Mouse (Mus musculus) hindbrain, postnatal 0 days (tissue): ENCODE results near the gene Src. TPM values are rescaled to one million over a fixed set of nuclear protein-coding genes. Genes with fewer than 3 reads are reported as not detected.

ENCODE experiments used
- ATAC-seq: fragments of 200-750 bp; cut with Nextera tagmentation; 2 replicates; pipeline ENCODE4 v1.8.0; 2017; ENCODE audit warnings: mild to moderate bottlenecking, moderate TSS enrichment, moderate library complexity
- DNase-seq: peaks from one replicate; pipeline ENCODE4 v3.0.0-alpha.2; 2015; ENCODE audit warnings: low spot score
- H3K27ac ChIP-seq: fragments of 300-500 bp; sonication (generic); 2 replicates; pipeline ENCODE4 v1.5.1; 2014; ENCODE audit warnings: mild to moderate bottlenecking
- H3K27me3 ChIP-seq: fragments of 300-500 bp; sonication (generic); 2 replicates; pipeline ENCODE4 v1.6.1; 2014; ENCODE audit warnings: low read length, mixed read lengths; ENCODE audit not compliant: insufficient read depth
- H3K36me3 ChIP-seq: fragments of 300-500 bp; sonication (generic); 2 replicates; pipeline ENCODE4 v1.6.1; 2014; ENCODE audit warnings: low read length, mixed read lengths; ENCODE audit not compliant: insufficient read depth
- H3K4me1 ChIP-seq: fragments of 300-500 bp; sonication (generic); 2 replicates; pipeline ENCODE4 v1.6.1; 2014; ENCODE audit warnings: antibody characterized with exemption, low read length, mixed read lengths; ENCODE audit not compliant: insufficient read depth
- H3K4me2 ChIP-seq: fragments of 300-500 bp; sonication (generic); 2 replicates; pipeline ENCODE4 v1.6.1; 2014; ENCODE audit warnings: low read depth, mild to moderate bottlenecking, low read length, moderate library complexity, mixed read lengths
- H3K4me3 ChIP-seq: fragments of 300-500 bp; sonication (generic); 2 replicates; pipeline ENCODE4 v1.5.1; 2014; ENCODE audit warnings: low read length
- H3K9ac ChIP-seq: fragments of 300-500 bp; sonication (generic); replicated peaks from 2 replicates; pipeline ENCODE4 v1.6.1; 2014; ENCODE audit warnings: mild to moderate bottlenecking, low read length, moderate library complexity, mixed read lengths
- H3K9me3 ChIP-seq: fragments of 300-500 bp; sonication (generic); 2 replicates; pipeline ENCODE4 v1.6.1; 2016; ENCODE audit warnings: low read length, mixed read lengths
- CTCF ChIP-seq: IDR thresholded peaks from 2 replicates; pipeline ENCODE4 v1.5.1; 2016; ENCODE audit warnings: antibody characterized with exemption, control low read depth, low read depth
- WGBS: fragments of 180-500 bp; shearing (Covaris S2); extraction: QIAGEN DNeasy Blood & Tissue Kit; methylation state at CpG from one replicate; pipeline ENCODE4 v1.1.7; 2014; 5-methylcytosine and 5-hydroxymethylcytosine counted together
- polyA plus RNA-seq: library from polyadenylated mRNA; unstranded; fragments of >200 nt; fragmentation: Nextera tagmentation; extraction: Ambion mirVana; gene quantifications from 2 replicates; pipeline ENCODE4 v1.2.1, GENCODE M21; 2015
- total RNA-seq: library from RNA; depleted of rRNA; stranded (reverse); fragments of >200 nt; gene quantifications from 2 replicates; pipeline ENCODE4 v1.2.3, GENCODE M21; 2014

Gene Src
- total and polyA plus RNA-seq, 2 experiments from 2014 or later, result 25.4 to 133 TPM

GRCm38 (mm10) chr2:157426171-157426570, 7.9 kb downstream of the Src start:
- peak; percentile 27 for DNase-seq
- no peak for ATAC-seq
- 0 out of 2 replicates have a peak overlapping the region, but pooled peaks have one; percentile 23 for H3K4me2 ChIP-seq
- H3K9me3 ChIP-seq, result no peaks in the 10 kb centered on the region
- H3K27ac ChIP-seq, result peak overlapping the region; percentile 51; the same call in 1 of the 2 replicates
- no peaks in the 10 kb centered on the region for H3K27me3 ChIP-seq
- peaks cover 38% of the 10 kb centered on the region for H3K4me1 ChIP-seq
- H3K4me3 ChIP-seq, result no peak overlapping the region
- no peak for TF ChIP-seq CTCF
- 66% methylated on average over 6 of the region's 6 CpGs for WGBS
- no peak overlapping the region for H3K9ac ChIP-seq
- no peaks in the 10 kb centered on the region; the same call in 1 of the 2 replicates for H3K36me3 ChIP-seq

DNA sequence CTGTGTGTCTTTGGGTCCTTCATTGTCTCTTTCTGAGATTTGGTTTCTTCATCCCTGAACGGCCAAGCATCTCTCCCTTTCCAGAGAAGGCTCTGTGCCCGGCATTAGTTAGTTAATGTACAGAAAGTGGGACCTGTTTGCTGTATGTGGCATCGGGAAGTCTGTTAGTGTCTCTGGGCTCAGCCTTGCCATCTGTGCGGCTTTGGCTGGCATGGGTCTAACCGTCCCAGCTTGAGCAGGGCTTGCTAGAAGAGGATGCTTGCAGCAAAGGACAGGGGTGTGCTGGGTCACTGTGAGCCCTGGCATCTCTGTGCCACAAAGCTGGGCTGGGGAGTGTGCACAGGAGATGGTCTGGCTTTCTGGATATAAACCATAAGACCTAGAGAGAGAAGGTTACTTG, 8.9 kb downstream of the Src start:
- Histone ChIP-seq H3K9me3 (no peaks in the 10 kb centered on the region), H3K27ac (peak overlapping the region; percentile 51), H3K4me1 (peaks cover 45% of the 10 kb centered on the region), H3K36me3 (no peaks in the 10 kb centered on the region; the same call in 1 of the 2 replicates), H3K4me2 (0 out of 2 replicates have a peak overlapping the region, but pooled peaks have one; percentile 23), H3K4me3 (no peak overlapping the region), H3K27me3 (no peaks in the 10 kb centered on the region), H3K9ac (0 out of 2 replicates have a peak overlapping the region, but pooled peaks have one; percentile 13)
- ATAC-seq (no peak), DNase-seq (no peak)
- WGBS, result 58% methylated on average over 5 of the region's 5 CpGs
- TF ChIP-seq CTCF, result no peak

DNA sequence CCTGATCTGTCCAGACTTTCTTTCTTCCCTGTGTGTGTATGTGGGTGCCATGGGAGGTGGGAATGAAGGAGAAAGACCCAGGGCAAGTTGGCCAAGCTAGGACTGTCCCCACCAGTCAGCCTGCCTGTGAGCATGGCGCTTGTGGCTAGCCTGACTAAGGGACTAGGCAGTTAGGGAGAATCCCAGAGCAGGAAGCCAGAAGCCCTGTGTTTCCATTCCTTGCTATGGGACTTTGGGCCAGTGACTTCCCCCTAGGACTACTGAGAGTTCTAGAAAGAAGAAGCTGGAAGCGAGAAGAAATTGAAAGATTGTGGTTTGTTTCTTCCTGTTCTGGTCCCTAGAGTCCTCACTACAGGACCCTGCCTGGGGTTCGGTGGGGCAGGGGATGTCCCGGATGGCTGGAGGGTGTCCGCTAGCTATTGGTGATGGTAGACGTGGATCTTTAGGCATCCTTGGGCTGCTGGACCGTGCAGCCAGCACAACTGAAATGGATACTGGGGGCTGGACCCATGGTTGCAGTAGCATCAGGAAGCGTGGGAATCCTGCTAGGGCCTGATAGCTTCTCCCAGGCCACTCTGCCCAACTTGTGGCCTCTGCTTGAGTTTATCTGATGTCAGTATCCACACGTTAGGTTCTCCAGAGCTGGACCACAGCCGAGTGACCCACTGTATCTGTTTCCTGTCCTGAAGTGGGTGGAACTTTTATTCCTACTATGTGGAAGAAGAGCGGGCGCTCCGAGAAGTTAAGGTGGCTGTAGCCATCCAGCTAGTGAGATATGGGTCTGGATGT, 10.3 kb downstream of the Src start:
- no peak overlapping the region for H3K4me2 ChIP-seq
- no peak overlapping the region for H3K27ac ChIP-seq
- no peak overlapping the region for H3K4me3 ChIP-seq
- DNase-seq (no peak), ATAC-seq (no peak)
- no peak for TF ChIP-seq CTCF
- H3K36me3 ChIP-seq, result no peaks in the 10 kb centered on the region; the same call in 1 of the 2 replicates
- no peaks in the 10 kb centered on the region for H3K27me3 ChIP-seq
- peaks cover 47% of the 10 kb centered on the region for H3K4me1 ChIP-seq
- WGBS, result 89% methylated on average over 13 of the region's 13 CpGs
- H3K9me3 ChIP-seq, result no peaks in the 10 kb centered on the region
- no peak overlapping the region for H3K9ac ChIP-seq

DNA sequence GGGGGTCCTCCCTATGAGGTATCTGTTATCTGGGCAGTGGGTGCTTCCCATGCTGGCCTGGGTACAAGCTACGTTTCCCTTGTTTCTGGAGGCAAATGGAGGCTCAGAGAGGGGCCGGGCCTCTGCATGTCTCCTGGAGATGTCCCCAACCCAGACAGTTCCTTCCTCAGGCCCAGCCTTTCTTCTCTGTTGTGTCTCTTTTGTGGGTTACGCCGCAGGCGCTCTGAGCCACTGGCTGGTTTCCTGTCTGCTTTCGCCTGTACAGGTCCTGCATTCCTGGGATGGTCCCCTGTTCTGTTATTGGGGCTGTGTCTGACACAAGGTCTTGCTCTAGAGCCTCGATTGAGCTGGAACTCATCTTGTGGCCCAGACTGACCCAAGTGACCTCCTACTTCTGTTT, 11.5 kb downstream of the Src start:
- no peak for ATAC-seq
- 78% methylated on average over 7 of the region's 7 CpGs for WGBS

DNA sequence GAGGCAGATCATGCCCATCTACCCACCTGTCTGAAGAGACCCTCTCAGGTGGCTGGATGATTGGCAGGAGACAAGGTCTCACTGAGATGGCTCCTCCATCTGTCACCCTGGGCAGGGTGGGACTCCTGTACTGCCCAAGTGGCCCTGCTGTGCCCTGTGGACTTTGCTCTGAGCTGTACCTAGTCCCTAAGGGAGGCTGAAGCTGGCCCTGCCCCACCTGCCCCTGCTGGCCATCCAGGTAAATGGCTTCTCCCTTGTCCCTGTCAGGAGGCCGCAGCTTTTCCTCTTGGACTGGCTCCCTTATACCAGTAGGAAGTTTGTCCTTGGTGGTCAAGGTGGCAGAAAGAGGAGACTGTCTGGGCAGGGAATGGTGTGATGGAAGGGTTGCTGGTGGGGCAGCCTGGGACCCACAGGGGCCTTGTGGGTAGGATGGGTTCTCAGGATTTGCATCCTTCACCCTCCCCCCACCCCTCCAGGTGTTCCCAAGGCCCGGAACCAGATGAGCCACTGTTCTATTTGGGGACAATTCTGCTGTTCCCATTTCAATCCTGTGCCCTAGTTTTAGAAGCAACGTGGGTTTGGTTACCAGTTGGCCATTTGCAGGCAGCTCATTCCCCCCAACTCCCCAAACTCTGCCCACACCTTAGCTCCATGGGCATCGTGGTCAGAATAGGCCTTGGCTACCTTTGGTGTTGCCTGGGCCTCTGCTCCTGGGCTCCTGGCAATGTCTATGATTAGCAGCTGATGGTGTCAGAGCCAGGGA, 12.6 kb downstream of the Src start:
- Histone ChIP-seq H3K27me3 (no peaks in the 10 kb centered on the region), H3K9ac (no peak overlapping the region), H3K9me3 (no peaks in the 10 kb centered on the region), H3K4me2 (no peak overlapping the region), H3K36me3 (no peaks in the 10 kb centered on the region; the same call in 1 of the 2 replicates), H3K4me1 (peaks cover 47% of the 10 kb centered on the region), H3K27ac (peak overlapping the region; percentile 79), H3K4me3 (no peak overlapping the region)
- 0 out of 2 replicates have a peak, but pooled peaks have one; percentile 17 for TF ChIP-seq CTCF
- DNase-seq (no peak), ATAC-seq (no peak)
- whole genome bisulfite sequencing, result 69% methylated on average over 4 of the region's 4 CpGs

More for the DNA sequence above, 11.5 kb downstream of the Src start:
- H3K27ac ChIP-seq, result peak overlapping the region; percentile 45; the same call in 1 of the 2 replicates
- H3K9me3 ChIP-seq, result no peaks in the 10 kb centered on the region
- H3K9ac ChIP-seq, result no peak overlapping the region
- H3K4me2 ChIP-seq, result no peak overlapping the region
- no peak for DNase-seq
- H3K4me1 ChIP-seq, result peaks cover 58% of the 10 kb centered on the region
- TF ChIP-seq CTCF, result no peak
- no peaks in the 10 kb centered on the region; the same call in 1 of the 2 replicates for H3K36me3 ChIP-seq
- H3K4me3 ChIP-seq, result no peak overlapping the region
- no peaks in the 10 kb centered on the region for H3K27me3 ChIP-seq

GRCm38 (mm10) chr2:157431912-157432311, 13.7 kb downstream of the Src start:
- Histone ChIP-seq H3K27ac (peak overlapping the region; percentile 79), H3K4me1 (peaks cover 37% of the 10 kb centered on the region), H3K27me3 (no peaks in the 10 kb centered on the region), H3K36me3 (peaks cover under 1% of the 10 kb centered on the region; the same call in 1 of the 2 replicates), H3K4me3 (no peak overlapping the region), H3K4me2 (no peak overlapping the region), H3K9ac (no peak overlapping the region), H3K9me3 (no peaks in the 10 kb centered on the region)
- no peak for DNase-seq
- ATAC-seq, result no peak
- TF ChIP-seq CTCF, result no peak
- WGBS, result 75% methylated on average over 5 of the region's 5 CpGs
